ENCODE assay signal across 17 mouse cellular contexts in the genomic region with DNA sequence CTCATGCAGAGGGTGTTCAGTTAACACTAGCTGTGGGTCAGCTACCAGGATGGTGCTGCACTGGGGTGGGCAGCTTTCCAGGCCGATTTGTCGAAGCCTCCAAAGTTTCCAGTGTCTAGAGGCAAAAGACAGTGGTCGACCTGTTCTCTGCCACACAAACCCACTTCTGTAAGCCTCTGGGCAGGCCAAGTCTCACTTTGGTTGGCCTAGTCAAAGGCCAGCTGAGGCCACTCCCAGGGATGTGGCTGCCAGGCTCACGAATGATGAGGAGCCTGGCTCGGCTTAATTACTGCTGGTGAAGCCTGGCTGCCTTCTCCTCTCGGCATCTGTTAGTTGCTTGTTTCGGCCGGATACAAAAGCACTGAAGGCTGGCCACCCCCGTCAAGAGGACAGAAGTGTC. TPM values are rescaled to one million over a fixed set of nuclear protein-coding genes. Genes with fewer than 3 reads are reported as not detected.
DNase-seq lines count a peak whose midpoint lies in the region; ATAC-seq and TF ChIP-seq lines count a peak whose summit lies in the region.
"Had no signal": no experiment of that assay in that cellular context is flagged by ENCODE, and none has a peak within 500 bp of the region (broad histone marks: within the 10 kb centered on the region; RNA-seq: fewer than 3 reads in every experiment).

No protein-coding gene starts in this region.

- H3K9me3 ChIP-seq in intestine, embryonic 15.5 days = no peaks in the 10 kb centered on the region
- H3K9me3 ChIP-seq in intestine, postnatal 0 days (ENCODE audit: control insufficient read depth) = no peaks in the 10 kb centered on the region
- no peaks in the 10 kb centered on the region for H3K9me3 ChIP-seq in neural tube, embryonic 11.5 days (ENCODE audit: control insufficient read depth, low read length)
- no peaks in the 10 kb centered on the region for H3K9me3 ChIP-seq in neural tube, embryonic 15.5 days (replicated peaks)
- no peaks in the 10 kb centered on the region for H3K9me3 ChIP-seq in limb, embryonic 15.5 days
- H3K9me3 ChIP-seq: megakaryocyte, embryonic 14.5 days had no signal

- DNase-seq in embryo, embryonic 11 days = peak; percentile 13
- no peak for DNase-seq in embryo, embryonic 10 days (ENCODE audit: low spot score)
- DNase-seq in neural tube, embryonic 11.5 days (ENCODE audit: low spot score) = peak; percentile 13
- no peak for DNase-seq in adrenal gland, postnatal 4 days (ENCODE audit: low spot score in 2 of 2)
- DNase-seq: adrenal gland, postnatal 10 days; heart, adult 18-20 months; heart, postnatal 10 days; liver; lung, embryonic 14.5 days; thymus, postnatal 36 days had no signal

- no peaks in the 10 kb centered on the region for H3K4me1 ChIP-seq in intestine, embryonic 15.5 days (replicated peaks)
- no peaks in the 10 kb centered on the region for H3K4me1 ChIP-seq in intestine, postnatal 0 days (replicated peaks; ENCODE audit: control insufficient read depth, insufficient read depth, low read length)
- H3K4me1 ChIP-seq in neural tube, embryonic 11.5 days (ENCODE audit: control insufficient read depth, insufficient read depth, low read length) = no peaks in the 10 kb centered on the region
- no peaks in the 10 kb centered on the region for H3K4me1 ChIP-seq in neural tube, embryonic 15.5 days
- H3K4me1 ChIP-seq in limb, embryonic 15.5 days = no peaks in the 10 kb centered on the region

- no peak overlapping the region for H3K9ac ChIP-seq in intestine, embryonic 15.5 days
- H3K9ac ChIP-seq in intestine, postnatal 0 days (ENCODE audit: low read depth, low read length) = no peak overlapping the region
- H3K9ac ChIP-seq in neural tube, embryonic 11.5 days (ENCODE audit: low read length) = no peak overlapping the region
- H3K9ac ChIP-seq in neural tube, embryonic 15.5 days (replicated peaks) = no peak overlapping the region
- H3K9ac ChIP-seq in limb, embryonic 15.5 days = no peak overlapping the region
- H3K9ac ChIP-seq: lung, embryonic 14.5 days had no signal

- H3K27me3 ChIP-seq in intestine, embryonic 15.5 days (replicated peaks) = no peaks in the 10 kb centered on the region
- no peaks in the 10 kb centered on the region for H3K27me3 ChIP-seq in intestine, postnatal 0 days (replicated peaks; ENCODE audit: control insufficient read depth, insufficient read depth, low read length)
- no peaks in the 10 kb centered on the region for H3K27me3 ChIP-seq in neural tube, embryonic 11.5 days (ENCODE audit: control insufficient read depth, insufficient read depth, low read length)
- no peaks in the 10 kb centered on the region for H3K27me3 ChIP-seq in neural tube, embryonic 15.5 days (replicated peaks)
- no peaks in the 10 kb centered on the region for H3K27me3 ChIP-seq in limb, embryonic 15.5 days

- no peak for TF ChIP-seq CTCF in intestine, postnatal 0 days (IDR thresholded peaks at IDR 0.05; ENCODE audit: low read depth)

- H3K36me3 ChIP-seq in intestine, embryonic 15.5 days = no peaks in the 10 kb centered on the region
- H3K36me3 ChIP-seq in intestine, postnatal 0 days (ENCODE audit: control insufficient read depth, insufficient read depth) = no peaks in the 10 kb centered on the region
- H3K36me3 ChIP-seq in neural tube, embryonic 11.5 days (ENCODE audit: control insufficient read depth, insufficient read depth, low read length) = no peaks in the 10 kb centered on the region
- H3K36me3 ChIP-seq in neural tube, embryonic 15.5 days = no peaks in the 10 kb centered on the region
- H3K36me3 ChIP-seq in limb, embryonic 15.5 days = no peaks in the 10 kb centered on the region

- H3K27ac ChIP-seq in intestine, embryonic 15.5 days = no peak overlapping the region
- no peak overlapping the region for H3K27ac ChIP-seq in intestine, postnatal 0 days (ENCODE audit: low read depth, low read length)
- H3K27ac ChIP-seq in neural tube, embryonic 11.5 days (ENCODE audit: low read depth, low read length) = no peak overlapping the region
- no peak overlapping the region for H3K27ac ChIP-seq in neural tube, embryonic 15.5 days (replicated peaks)
- peak overlapping the region; percentile 33; the same call in 1 of the 2 replicates for H3K27ac ChIP-seq in limb, embryonic 15.5 days
- H3K27ac ChIP-seq: kidney, postnatal 0 days had no signal

- WGBS in intestine, embryonic 15.5 days = 46% methylated on average over 9 of the region's 9 CpGs
- 61% methylated on average over 9 of the region's 9 CpGs for WGBS in intestine, postnatal 0 days
- WGBS in neural tube, embryonic 11.5 days = 60% methylated on average over 9 of the region's 9 CpGs
- 50% methylated on average over 9 of the region's 9 CpGs for WGBS in neural tube, embryonic 15.5 days
- WGBS in limb, embryonic 15.5 days = 45% methylated on average over 9 of the region's 9 CpGs

- no peak overlapping the region for H3K4me2 ChIP-seq in intestine, embryonic 15.5 days (replicated peaks)
- no peak overlapping the region for H3K4me2 ChIP-seq in intestine, postnatal 0 days (replicated peaks; ENCODE audit: low read depth)
- no peak overlapping the region for H3K4me2 ChIP-seq in neural tube, embryonic 11.5 days (ENCODE audit: low read depth)
- H3K4me2 ChIP-seq in neural tube, embryonic 15.5 days = no peak overlapping the region
- no peak overlapping the region for H3K4me2 ChIP-seq in limb, embryonic 15.5 days
- H3K4me2 ChIP-seq: lung, embryonic 14.5 days had no signal

- H3K4me3 ChIP-seq in intestine, embryonic 15.5 days (replicated peaks) = no peak overlapping the region
- no peak overlapping the region for H3K4me3 ChIP-seq in intestine, postnatal 0 days (ENCODE audit: low read depth, low read length)
- H3K4me3 ChIP-seq in neural tube, embryonic 11.5 days (ENCODE audit: low read depth, low read length) = no peak overlapping the region
- no peak overlapping the region for H3K4me3 ChIP-seq in neural tube, embryonic 15.5 days (replicated peaks)
- no peak overlapping the region for H3K4me3 ChIP-seq in limb, embryonic 15.5 days
- H3K4me3 ChIP-seq: erythroblast, embryonic 14.5 days; megakaryocyte, embryonic 14.5 days had no signal

- 0 out of 2 replicates have a peak, but pooled peaks have one; percentile 31 for ATAC-seq in intestine, embryonic 15.5 days
- ATAC-seq in intestine, postnatal 0 days = no peak
- ATAC-seq in neural tube, embryonic 11.5 days (ENCODE audit: insufficient read depth, low FRiP score, low TSS enrichment) = no peak
- no peak for ATAC-seq in neural tube, embryonic 15.5 days (ENCODE audit: low FRiP score)
- ATAC-seq in limb, embryonic 15.5 days (ENCODE audit: insufficient number of reproducible peaks, low FRiP score, low TSS enrichment, low read depth) = no peak; the same call in 1 of the 2 replicates

RNA-seq across cellular contexts. Expression of a gene that starts 24.3 kb away (rescaled TPM):
- polyA plus RNA-seq in intestine, embryonic 15.5 days (2015; fragmentation: Nextera tagmentation; extraction: Ambion mirVana) = 153 and 154 TPM in 2 replicates
- polyA plus RNA-seq in intestine, postnatal 0 days (2015; fragmentation: Nextera tagmentation; extraction: Ambion mirVana) = 114 and 116 TPM in 2 replicates
- 92.7 and 102 TPM in 2 replicates for polyA plus RNA-seq in neural tube, embryonic 11.5 days (2014; fragmentation: Nextera tagmentation; extraction: Ambion mirVana)
- polyA plus RNA-seq in neural tube, embryonic 15.5 days (2015; fragmentation: Nextera tagmentation; extraction: Ambion mirVana) = 109 and 110 TPM in 2 replicates
- polyA plus RNA-seq in limb, embryonic 15.5 days (2015; fragmentation: Nextera tagmentation; extraction: Ambion mirVana) = 125 and 127 TPM in 2 replicates
- 10 to 100 TPM; 41.3 to 44.4 TPM for total RNA-seq in adrenal gland, postnatal 4 days (2021)

RNA-seq across cellular contexts. Expression of a gene that starts 24.4 kb away (rescaled TPM):
- 9.0 and 10.1 TPM in 2 replicates for polyA plus RNA-seq in intestine, embryonic 15.5 days (2015; fragmentation: Nextera tagmentation; extraction: Ambion mirVana)
- 3.3 and 3.6 TPM in 2 replicates for polyA plus RNA-seq in intestine, postnatal 0 days (2015; fragmentation: Nextera tagmentation; extraction: Ambion mirVana)
- 14.2 and 17.7 TPM in 2 replicates for polyA plus RNA-seq in neural tube, embryonic 11.5 days (2014; fragmentation: Nextera tagmentation; extraction: Ambion mirVana)
- polyA plus RNA-seq in neural tube, embryonic 15.5 days (2015; fragmentation: Nextera tagmentation; extraction: Ambion mirVana) = 10.7 and 14.9 TPM in 2 replicates
- polyA plus RNA-seq in limb, embryonic 15.5 days (2015; fragmentation: Nextera tagmentation; extraction: Ambion mirVana) = 12.9 and 13.0 TPM in 2 replicates
- total RNA-seq in adrenal gland, postnatal 4 days (2021) = 10 to 100 TPM; 23.2 to 23.6 TPM

RNA-seq across cellular contexts. Expression of a gene that starts 53.7 kb away (rescaled TPM):
- 2.3 and 2.4 TPM in 2 replicates for polyA plus RNA-seq in intestine, embryonic 15.5 days (2015; fragmentation: Nextera tagmentation; extraction: Ambion mirVana)
- 12.2 and 14.9 TPM in 2 replicates for polyA plus RNA-seq in intestine, postnatal 0 days (2015; fragmentation: Nextera tagmentation; extraction: Ambion mirVana)
- 1.4 and 1.5 TPM in 2 replicates for polyA plus RNA-seq in neural tube, embryonic 11.5 days (2014; fragmentation: Nextera tagmentation; extraction: Ambion mirVana)
- 5.4 and 5.6 TPM in 2 replicates for polyA plus RNA-seq in neural tube, embryonic 15.5 days (2015; fragmentation: Nextera tagmentation; extraction: Ambion mirVana)
- 3.2 and 3.8 TPM in 2 replicates for polyA plus RNA-seq in limb, embryonic 15.5 days (2015; fragmentation: Nextera tagmentation; extraction: Ambion mirVana)
- 1 to 10 TPM; 6.3 to 7.3 TPM for total RNA-seq in adrenal gland, postnatal 4 days (2021)
- polyA plus RNA-seq: erythroblast, embryonic 14.5 days had no signal

Comparison
In these comparisons a context has a peak if more than half of its experiments do, and no peak if none do; other contexts are left out.
1. DNase-seq: peak in embryo, embryonic 11 days (single experiment) and neural tube, embryonic 11.5 days (single experiment); none in embryo, embryonic 10 days (single experiment) and adrenal gland, postnatal 4 days (0 of 2).